Comparison of ENCODE assay signal across 7 mouse cellular contexts in genomic region chr5:8622596-8623231, GRCm38 (mm10). TPM values are rescaled to one million over a fixed set of nuclear protein-coding genes. Genes with fewer than 3 reads are reported as not detected.
DNase-seq lines count a peak whose midpoint lies in the region; ATAC-seq and TF ChIP-seq lines count a peak whose summit lies in the region.

Gene Rundc3b, minus strand, starts transcription at chr5:8622952.

- H3K4me2 ChIP-seq in embryonic facial prominence, embryonic 12.5 days (replicated peaks), result peak within 1 kb of the TSS; percentile 95
- peak within 1 kb of the TSS; percentile 97 for H3K4me2 ChIP-seq in limb, embryonic 11.5 days (ENCODE audit: low read depth, severe bottlenecking)
- H3K4me2 ChIP-seq in midbrain, embryonic 13.5 days (replicated peaks), result peak within 1 kb of the TSS; percentile 74

- no peaks in the 10 kb centered on the region for H3K79me2 ChIP-seq in heart, adult 2 months (replicated peaks; ENCODE audit: control insufficient read depth, insufficient read depth, low read length)

- no peaks in the 10 kb centered on the region for H3K4me1 ChIP-seq in embryonic facial prominence, embryonic 12.5 days
- no peaks in the 10 kb centered on the region for H3K4me1 ChIP-seq in heart, adult 2 months (ENCODE audit: control insufficient read depth, insufficient read depth, low read length)
- no peaks in the 10 kb centered on the region for H3K4me1 ChIP-seq in kidney, adult 2 months (ENCODE audit: control insufficient read depth, insufficient read depth, low read length)
- H3K4me1 ChIP-seq in limb, embryonic 11.5 days (ENCODE audit: control insufficient read depth, insufficient read depth, low read length), result no peaks in the 10 kb centered on the region
- H3K4me1 ChIP-seq in midbrain, embryonic 13.5 days (replicated peaks), result no peaks in the 10 kb centered on the region

- intact Hi-C loops in heart, adult 2 months (cut with DNase I), result loop anchor here (5.0 to 10.0 kb wide), 2 partner anchors 55 to 198 kb away; partner anchors contain the start of genes Dbf4 and Slc25a40

- peak; percentile 98 for ATAC-seq in embryonic facial prominence, embryonic 12.5 days (ENCODE audit: insufficient number of reproducible peaks, insufficient read depth, low FRiP score, low TSS enrichment)
- ATAC-seq in limb, embryonic 11.5 days (ENCODE audit: insufficient number of reproducible peaks, low FRiP score, low TSS enrichment, low read depth), result peak; percentile 99
- ATAC-seq in midbrain, embryonic 13.5 days, result peak; percentile 98

- peak within 1 kb of the TSS; percentile 73 for H3K9ac ChIP-seq in embryonic facial prominence, embryonic 12.5 days
- H3K9ac ChIP-seq in heart, adult 2 months (ENCODE audit: low read depth, low read length), result peak within 1 kb of the TSS; percentile 68
- peak within 1 kb of the TSS; percentile 72 for H3K9ac ChIP-seq in limb, embryonic 11.5 days (ENCODE audit: low read length)
- H3K9ac ChIP-seq in midbrain, embryonic 13.5 days (replicated peaks), result peak within 1 kb of the TSS; percentile 93

- no peaks in the 10 kb centered on the region for H3K9me3 ChIP-seq in embryonic facial prominence, embryonic 12.5 days
- H3K9me3 ChIP-seq in limb, embryonic 11.5 days (ENCODE audit: control insufficient read depth, low read length), result no peaks in the 10 kb centered on the region
- no peaks in the 10 kb centered on the region for H3K9me3 ChIP-seq in midbrain, embryonic 13.5 days

- peak within 1 kb of the TSS; percentile 54 for H3K27ac ChIP-seq in embryonic facial prominence, embryonic 12.5 days
- peak within 1 kb of the TSS; percentile 41; the same call in 1 of the 2 replicates for H3K27ac ChIP-seq in heart, adult 2 months
- H3K27ac ChIP-seq in kidney, adult 2 months (ENCODE audit: insufficient read depth, low read depth, low read length), result no peak within 1 kb of the TSS
- no peak within 1 kb of the TSS for H3K27ac ChIP-seq in limb, embryonic 11.5 days (replicated peaks; ENCODE audit: low read depth, low read length)
- H3K27ac ChIP-seq in midbrain, embryonic 13.5 days, result peak within 1 kb of the TSS; percentile 93

- TF ChIP-seq POLR2A in heart, adult 2 months (IDR thresholded peaks at IDR 0.05; ENCODE audit: insufficient read depth, low read depth, low read length), result no peak
- no peak for TF ChIP-seq POLR2A in kidney, adult 2 months (IDR thresholded peaks at IDR 0.05; ENCODE audit: low read depth, low read length)

- no peak for TF ChIP-seq CTCF in heart, adult 2 months (IDR thresholded peaks at IDR 0.05)
- TF ChIP-seq CTCF in kidney, adult 2 months (conservative IDR thresholded peaks at IDR 0.05; ENCODE audit: insufficient read depth, insufficient read length, low read depth, low read length), result no peak

- WGBS in embryonic facial prominence, embryonic 12.5 days, result 1% methylated on average over 65 of the region's 74 CpGs
- WGBS in heart, adult 2 months, result under 1% methylated on average over 73 of the region's 74 CpGs
- under 1% methylated on average over 72 of the region's 74 CpGs for WGBS in kidney, adult 2 months
- WGBS in limb, embryonic 11.5 days, result 0% methylated on average over 42 of the region's 74 CpGs
- WGBS in midbrain, embryonic 13.5 days, result under 1% methylated on average over 36 of the region's 74 CpGs

- no peaks in the 10 kb centered on the region for H3K27me3 ChIP-seq in embryonic facial prominence, embryonic 12.5 days
- H3K27me3 ChIP-seq in heart, adult 2 months (ENCODE audit: control insufficient read depth, insufficient read depth, low read length), result no peaks in the 10 kb centered on the region
- no peaks in the 10 kb centered on the region for H3K27me3 ChIP-seq in kidney, adult 2 months (replicated peaks; ENCODE audit: control insufficient read depth, insufficient read depth, low read length)
- H3K27me3 ChIP-seq in limb, embryonic 11.5 days (ENCODE audit: control insufficient read depth, insufficient read depth, low read length), result no peaks in the 10 kb centered on the region
- H3K27me3 ChIP-seq in midbrain, embryonic 13.5 days, result no peaks in the 10 kb centered on the region

- no peak for TF ChIP-seq EP300 in heart, adult 2 months (IDR thresholded peaks at IDR 0.05; ENCODE audit: insufficient read depth, low read depth, low read length)

- DNase-seq in adrenal gland, postnatal 36 days, result peak; percentile 94
- DNase-seq in heart, adult 2 months, result peak; percentile 84 to 87
- peak; percentile 92 for DNase-seq in kidney, adult 2 months
- peak; percentile 89 for DNase-seq in limb, embryonic 11.5 days (ENCODE audit: low spot score)
- peak; percentile 70 for DNase-seq in spleen, adult 12 weeks (ENCODE audit: low spot score)

- peak within 1 kb of the TSS; percentile 74 for H3K4me3 ChIP-seq in embryonic facial prominence, embryonic 12.5 days
- H3K4me3 ChIP-seq in heart, adult 2 months, result peak within 1 kb of the TSS; percentile 58
- H3K4me3 ChIP-seq in kidney, adult 2 months (ENCODE audit: insufficient read depth, low read depth, low read length), result peak within 1 kb of the TSS; percentile 69
- H3K4me3 ChIP-seq in limb, embryonic 11.5 days (ENCODE audit: low read depth, low read length), result peak within 1 kb of the TSS; percentile 76
- peak within 1 kb of the TSS; percentile 89 for H3K4me3 ChIP-seq in midbrain, embryonic 13.5 days (replicated peaks)

- no peaks in the 10 kb centered on the region for H3K36me3 ChIP-seq in embryonic facial prominence, embryonic 12.5 days
- no peaks in the 10 kb centered on the region for H3K36me3 ChIP-seq in heart, adult 2 months (ENCODE audit: control insufficient read depth, insufficient read depth, low read length)
- H3K36me3 ChIP-seq in kidney, adult 2 months (ENCODE audit: control insufficient read depth, insufficient read depth, low read length), result no peaks in the 10 kb centered on the region
- H3K36me3 ChIP-seq in limb, embryonic 11.5 days (ENCODE audit: control insufficient read depth, insufficient read depth, low read length), result no peaks in the 10 kb centered on the region
- no peaks in the 10 kb centered on the region for H3K36me3 ChIP-seq in midbrain, embryonic 13.5 days

RNA-seq across cellular contexts. Expression of gene Rundc3b, which starts in this region (rescaled TPM):
- total RNA-seq in adrenal gland, postnatal 36 days (2021), result 1 to 10 TPM; 5.2 to 6.9 TPM
- polyA plus RNA-seq in embryonic facial prominence, embryonic 12.5 days (2016; fragmentation: Nextera tagmentation; extraction: Ambion mirVana), result 7.7 and 8.3 TPM in 2 replicates
- under 1 TPM; 0.23 to 0.31 TPM for total RNA-seq in heart, adult 2 months (2021)
- polyA plus RNA-seq in heart, adult 2 months (2012; rRNA removed), result 0.08 and 0.15 TPM in 2 replicates
- polyA plus RNA-seq in kidney, adult 2 months (2012; rRNA removed), result 0.23 and 0.53 TPM in 2 replicates
- polyA plus RNA-seq in limb, embryonic 11.5 days (2014; fragmentation: Nextera tagmentation; extraction: Ambion mirVana), result 3.5 and 4.8 TPM in 2 replicates
- 32.2 and 34.7 TPM in 2 replicates for polyA plus RNA-seq in midbrain, embryonic 13.5 days (2015; fragmentation: Nextera tagmentation; extraction: Ambion mirVana)

Comparison
In these comparisons a context has a peak if more than half of its experiments do, and no peak if none do; other contexts are left out.
1. RNA of gene Rundc3b (total RNA-seq): 5.2 to 6.9 TPM in adrenal gland, postnatal 36 days; 0.23 to 0.31 TPM in heart, adult 2 months; every median in the first group is over 4 times any median in the second.
2. Peak in DNase-seq, H3K4me3 ChIP-seq, H3K27ac ChIP-seq and H3K9ac ChIP-seq in heart, adult 2 months; RNA of the gene not detected or under 1 TPM.
3. Peak in DNase-seq and H3K4me3 ChIP-seq in kidney, adult 2 months; RNA of the gene not detected or under 1 TPM.
4. H3K27ac ChIP-seq: peak in embryonic facial prominence, embryonic 12.5 days (single experiment) and midbrain, embryonic 13.5 days (single experiment); none in kidney, adult 2 months (single experiment) and limb, embryonic 11.5 days (single experiment).
5. Peak in every context shown above with its lines, with median percentiles within 50 percentile points of each other: DNase-seq, ATAC-seq, H3K4me2 ChIP-seq, H3K4me3 ChIP-seq and H3K9ac ChIP-seq.